ENCODE assay signal across 9 mouse cellular contexts in the genomic region with DNA sequence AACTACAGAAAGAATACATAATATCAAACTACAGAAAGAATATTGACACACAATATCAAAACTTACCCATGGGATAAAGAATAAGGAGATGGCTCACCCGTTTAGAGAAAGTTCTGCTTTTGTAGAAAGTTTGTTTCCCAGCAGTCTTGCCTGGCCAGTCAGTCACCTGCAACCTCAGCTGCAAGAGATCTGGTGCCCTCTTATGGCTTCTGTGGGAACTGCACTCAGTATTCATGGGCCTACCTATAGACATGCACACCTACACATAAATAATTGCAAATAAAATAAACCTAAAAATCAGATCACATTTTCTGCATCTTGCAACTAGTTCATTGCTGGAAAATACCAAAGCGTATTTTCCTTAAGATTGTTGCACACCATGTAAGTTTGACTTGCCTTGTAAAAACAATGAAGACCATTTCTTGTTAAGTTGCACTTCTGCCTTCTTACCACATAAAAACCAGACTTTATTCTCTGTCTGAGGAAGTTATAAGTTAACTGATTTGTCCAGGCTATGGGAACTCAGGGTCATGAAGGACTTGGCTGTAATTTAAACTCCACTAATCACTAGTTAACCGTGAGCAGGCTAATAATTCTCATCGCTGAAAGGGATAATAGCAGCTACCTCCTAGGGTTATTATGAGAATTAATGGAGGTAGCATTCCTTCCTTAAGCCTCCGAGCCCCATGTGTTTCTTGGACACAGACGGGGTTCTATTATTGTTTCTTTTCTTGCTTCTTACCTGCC.
DNase-seq lines count a peak whose midpoint lies in the region; ATAC-seq and TF ChIP-seq lines count a peak whose summit lies in the region.
"Had no signal": no experiment of that assay in that cellular context is flagged by ENCODE, and none has a peak within 500 bp of the region (broad histone marks: within the 10 kb centered on the region; RNA-seq: fewer than 3 reads in every experiment).

No protein-coding gene starts in this region.

- TF ChIP-seq POLR2A in spleen, adult 2 months (IDR thresholded peaks at IDR 0.05; ENCODE audit: low read depth, low read length) = no peak

- no peak overlapping the region for H3K4me2 ChIP-seq in limb, embryonic 11.5 days (ENCODE audit: low read depth, severe bottlenecking)

- H3K36me3 ChIP-seq in spleen, adult 2 months (ENCODE audit: control insufficient read depth, insufficient read depth, low read length) = no peaks in the 10 kb centered on the region
- H3K36me3 ChIP-seq in limb, embryonic 11.5 days (ENCODE audit: control insufficient read depth, insufficient read depth, low read length) = no peaks in the 10 kb centered on the region
- H3K36me3 ChIP-seq: limb, embryonic 13.5 days had no signal

- H3K4me3 ChIP-seq in gastrocnemius, adult 2 months = no peak overlapping the region
- H3K4me3 ChIP-seq in spleen, adult 2 months (ENCODE audit: extremely low read depth, insufficient read depth, insufficient read length) = no peak overlapping the region
- no peak overlapping the region for H3K4me3 ChIP-seq in limb, embryonic 11.5 days (ENCODE audit: low read depth, low read length)
- H3K4me3 ChIP-seq: limb, embryonic 13.5 days had no signal

- H3K4me1 ChIP-seq in spleen, adult 2 months (ENCODE audit: control insufficient read depth, insufficient read depth, insufficient read length) = no peaks in the 10 kb centered on the region
- peaks cover 12% of the 10 kb centered on the region; the same call in 1 of the 2 replicates for H3K4me1 ChIP-seq in limb, embryonic 11.5 days (ENCODE audit: control insufficient read depth, insufficient read depth, low read length)

- 83% methylated on average over 6 of the region's 6 CpGs for WGBS in spleen, adult 2 months
- 41% methylated on average over 6 of the region's 6 CpGs for WGBS in limb, embryonic 11.5 days

- intact Hi-C loops in gastrocnemius, adult 2 months (cut with DNase I) = loop anchor here (5.0 kb wide), 2 partner anchors 64 to 106 kb away; no protein-coding TSS in a partner anchor

- peak; percentile 83 for TF ChIP-seq CTCF in gastrocnemius, adult 2 months (IDR thresholded peaks at IDR 0.05)
- TF ChIP-seq CTCF in spleen, adult 2 months (IDR thresholded peaks at IDR 0.05; ENCODE audit: extremely low read depth, insufficient read depth, insufficient read length, insufficient replicate concordance) = peak; percentile 46; the same call in 1 of the 2 replicates

- DNase-seq in gastrocnemius, adult 2 months = peak; percentile 49
- no peak for DNase-seq in gastrocnemius, postnatal 25 days
- peak; percentile 14 to 27 for DNase-seq in spleen, adult 2 months (ENCODE audit: low read depth in 1 of 2, low spot score in 2 of 2)
- DNase-seq in spleen, adult 12 weeks (ENCODE audit: low spot score) = no peak
- peak; percentile 43 for DNase-seq in embryo, embryonic 9.5 days (ENCODE audit: extremely low spot score)
- DNase-seq in limb, embryonic 11.5 days (ENCODE audit: low spot score) = peak; percentile 75
- DNase-seq in testis, postnatal 10 days (ENCODE audit: low spot score) = peak; percentile 75
- DNase-seq in urinary bladder, postnatal 10 days (ENCODE audit: low spot score) = no peak

- no peaks in the 10 kb centered on the region for H3K27me3 ChIP-seq in spleen, adult 2 months (ENCODE audit: control insufficient read depth, insufficient read depth, low read length)
- H3K27me3 ChIP-seq in limb, embryonic 11.5 days (ENCODE audit: control insufficient read depth, insufficient read depth, low read length) = no peaks in the 10 kb centered on the region
- H3K27me3 ChIP-seq: limb, embryonic 13.5 days had no signal

- no peak overlapping the region for H3K27ac ChIP-seq in gastrocnemius, adult 2 months
- no peak overlapping the region for H3K27ac ChIP-seq in spleen, adult 2 months (ENCODE audit: insufficient read depth, low read length)
- no peak overlapping the region for H3K27ac ChIP-seq in limb, embryonic 11.5 days (replicated peaks; ENCODE audit: low read depth, low read length)

- no peak overlapping the region for H3K9ac ChIP-seq in limb, embryonic 11.5 days (ENCODE audit: low read length)
- H3K9ac ChIP-seq: limb, embryonic 13.5 days had no signal

- no peak for ATAC-seq in limb, embryonic 11.5 days (ENCODE audit: insufficient number of reproducible peaks, low FRiP score, low TSS enrichment, low read depth)

- H3K9me3 ChIP-seq in limb, embryonic 11.5 days (ENCODE audit: control insufficient read depth, low read length) = no peaks in the 10 kb centered on the region
- H3K9me3 ChIP-seq: limb, embryonic 13.5 days had no signal

Comparison
In these comparisons a context has a peak if more than half of its experiments do, and no peak if none do; other contexts are left out.
1. DNase-seq: peak in gastrocnemius, adult 2 months (single experiment), spleen, adult 2 months (2 of 2), embryo, embryonic 9.5 days (single experiment), limb, embryonic 11.5 days (single experiment) and testis, postnatal 10 days (single experiment); none in gastrocnemius, postnatal 25 days (single experiment), spleen, adult 12 weeks (single experiment) and urinary bladder, postnatal 10 days (single experiment).